In genomic region chr9:99401288-99401974, GRCm38 (mm10) we compare ENCODE assay signal across 12 mouse cellular contexts. TPM values are rescaled to one million over a fixed set of nuclear protein-coding genes. Genes with fewer than 3 reads are reported as not detected.
DNase-seq lines count a peak whose midpoint lies in the region; TF ChIP-seq lines count a peak whose summit lies in the region.
"Had no signal": no experiment of that assay in that cellular context is flagged by ENCODE, and none has a peak within 500 bp of the region (broad histone marks: within the 10 kb centered on the region; RNA-seq: fewer than 3 reads in every experiment).

No protein-coding gene starts in this region.

- DNase-seq in gastrocnemius, adult 18-20 months (ENCODE audit: low spot score) = peak; percentile 81
- DNase-seq in gastrocnemius, postnatal 10 days = no peak
- no peak for DNase-seq in left cerebral cortex, adult 2 months (ENCODE audit: extremely low spot score in 1 of 2, low spot score in 2 of 2)
- no peak for DNase-seq in left cerebral cortex, postnatal 36 days (ENCODE audit: low spot score in 2 of 2)
- DNase-seq in Muller cell, postnatal 12 days (ENCODE audit: inconsistent ontology term) = peak; percentile 70
- peak; percentile 37 to 59 for DNase-seq in gastrocnemius, adult 8-10 months (ENCODE audit: low spot score in 2 of 2)
- DNase-seq in B cell, adult 2 months = no peak
- DNase-seq: embryo, embryonic 11 days; thymus, postnatal 4 days had no signal

- intact Hi-C loops in left cerebral cortex, adult 2 months (cut with DNase I) = no loop called here
- intact Hi-C loops in left cerebral cortex, postnatal 36 days (cut with DNase I) = no loop called here

- no peak overlapping the region for H3K4me3 ChIP-seq in left cerebral cortex, adult 2 months
- H3K4me3 ChIP-seq: forebrain, embryonic 10.5 days; stomach, embryonic 15.5 days had no signal

- TF ChIP-seq CTCF in left cerebral cortex, adult 2 months (IDR thresholded peaks at IDR 0.05) = no peak

- peak overlapping the region; percentile 44; the same call in 1 of the 2 replicates for H3K27ac ChIP-seq in left cerebral cortex, adult 2 months
- H3K27ac ChIP-seq: forebrain, embryonic 10.5 days; stomach, embryonic 15.5 days had no signal

RNA-seq across cellular contexts. Expression of gene Mras, which starts 35.8 kb away (rescaled TPM):
- total RNA-seq in gastrocnemius, adult 18-20 months (2021) = 1 to 10 TPM; 6.4 to 7.8 TPM
- total RNA-seq in gastrocnemius, postnatal 10 days (2021) = 10 to 100 TPM in 1 of 2 experiments, 1 to 10 TPM in 1; 9.7 to 10.6 TPM
- 100 to 1,000 TPM; 166 TPM for total RNA-seq in left cerebral cortex, adult 2 months (2021)
- 100 to 1,000 TPM; 151 to 157 TPM for total RNA-seq in left cerebral cortex, postnatal 36 days (2021)
- total RNA-seq in gastrocnemius, adult 8-10 months (2022) = 1 to 10 TPM; 3.5 to 7.7 (median 4.5) TPM

RNA-seq across cellular contexts. Expression of gene Esyt3, which starts 43.1 kb away (rescaled TPM):
- total RNA-seq in gastrocnemius, adult 18-20 months (2021) = not detected
- total RNA-seq in gastrocnemius, postnatal 10 days (2021) = under 1 TPM; 0.70 to 0.99 TPM
- 1 to 10 TPM; 1.7 to 2.1 TPM for total RNA-seq in left cerebral cortex, adult 2 months (2021)
- 1 to 10 TPM; 1.1 to 1.2 TPM for total RNA-seq in left cerebral cortex, postnatal 36 days (2021)
- not detected for total RNA-seq in gastrocnemius, adult 8-10 months (2022)

RNA-seq across cellular contexts. Expression of gene Nme9, which starts 49.8 kb away (rescaled TPM):
- not detected for total RNA-seq in gastrocnemius, adult 18-20 months (2021)
- total RNA-seq in gastrocnemius, postnatal 10 days (2021) = not detected
- total RNA-seq in left cerebral cortex, adult 2 months (2021) = not detected
- total RNA-seq in left cerebral cortex, postnatal 36 days (2021) = not detected
- not detected for total RNA-seq in gastrocnemius, adult 8-10 months (2022)
- total RNA-seq: heart, adult 8-10 months had no signal

Comparison
In these comparisons a context has a peak if more than half of its experiments do, and no peak if none do; other contexts are left out.
1. DNase-seq: peak in gastrocnemius, adult 18-20 months (single experiment), Muller cell, postnatal 12 days (single experiment) and gastrocnemius, adult 8-10 months (2 of 2); none in gastrocnemius, postnatal 10 days (single experiment), left cerebral cortex, adult 2 months (0 of 2), left cerebral cortex, postnatal 36 days (0 of 2) and B cell, adult 2 months (0 of 2).
2. RNA of gene Mras, which starts 35.8 kb away (total RNA-seq): 166 TPM in left cerebral cortex, adult 2 months and 151 to 157 TPM in left cerebral cortex, postnatal 36 days; 9.7 to 10.6 TPM in gastrocnemius, postnatal 10 days, 6.4 to 7.8 TPM in gastrocnemius, adult 18-20 months and 3.5 to 7.7 TPM in gastrocnemius, adult 8-10 months; every median in the first group is over 10 times any median in the second.